Mouse (Mus musculus) heart, embryonic 14.5 days (tissue): Measurements from ENCODE around the gene Prr19. TPM values are rescaled to one million over a fixed set of nuclear protein-coding genes. Genes with fewer than 3 reads are reported as not detected.
A peak's percentile ranks its signal among the peaks of the same experiment; 100 is the strongest.

Experiments
- ATAC-seq: fragments of 200-750 bp; cut with Nextera tagmentation; 2 replicates; pipeline ENCODE4 v1.8.0; 2017; ENCODE audit warnings: low read depth, moderate TSS enrichment; ENCODE audit not compliant: insufficient number of reproducible peaks, insufficient read depth, low FRiP score
- H3K27ac ChIP-seq, 2 experiments: fragments of 200-500 bp in 1 of 2; fragments of 300-500 bp in 1 of 2; sonication (generic) in 1 of 2; replicated peaks in 1 of 2; 2 replicates each; pipeline ENCODE4 v1.5.1; 2012 to 2014; ENCODE audit warnings: low read depth in 2 of 2, low read length in 2 of 2, control low read depth in 1 of 2, mild to moderate bottlenecking in 1 of 2, mixed read lengths in 1 of 2; ENCODE audit not compliant: control insufficient read depth in 1 of 2, insufficient read depth in 1 of 2
- H3K27me3 ChIP-seq: fragments of 300-500 bp; sonication (generic); 2 replicates; pipeline ENCODE4 v1.6.1; 2014; ENCODE audit warnings: mild to moderate bottlenecking, low read length, control low read depth; ENCODE audit not compliant: control insufficient read depth, insufficient read depth
- H3K36me3 ChIP-seq: fragments of 300-500 bp; sonication (generic); 2 replicates; pipeline ENCODE4 v1.6.1; 2014; ENCODE audit warnings: mild to moderate bottlenecking, control low read depth, low read length, mixed read lengths; ENCODE audit not compliant: control insufficient read depth, insufficient read depth
- H3K4me1 ChIP-seq, 2 experiments: fragments of 200-500 bp in 1 of 2; fragments of 300-500 bp in 1 of 2; sonication (generic) in 1 of 2; 2 replicates each; pipeline ENCODE4 v1.6.1; 2012 to 2014; ENCODE audit warnings: low read length in 2 of 2, control low read depth in 1 of 2, mixed read lengths in 1 of 2; ENCODE audit not compliant: control insufficient read depth in 2 of 2, insufficient read depth in 2 of 2
- H3K4me2 ChIP-seq: fragments of 300-500 bp; sonication (generic); 2 replicates; pipeline ENCODE4 v1.6.1; 2014; ENCODE audit warnings: mild to moderate bottlenecking, low read length
- H3K4me3 ChIP-seq, 2 experiments: fragments of 200-500 bp in 1 of 2; fragments of 300-500 bp in 1 of 2; sonication (generic) in 1 of 2; 2 replicates each; pipeline ENCODE4 v1.5.1; 2012 to 2014; ENCODE audit warnings: low read length in 2 of 2, mild to moderate bottlenecking in 2 of 2, control low read depth in 1 of 2, low read depth in 1 of 2, moderate library complexity in 1 of 2; ENCODE audit not compliant: control insufficient read depth in 1 of 2, insufficient read depth in 1 of 2
- H3K9ac ChIP-seq: fragments of 300-500 bp; sonication (generic); 2 replicates; pipeline ENCODE4 v1.6.1; 2014; ENCODE audit warnings: mild to moderate bottlenecking, low read length
- H3K9me3 ChIP-seq: fragments of 300-500 bp; sonication (generic); 2 replicates; pipeline ENCODE4 v1.6.1; 2016; ENCODE audit warnings: low read length, control low read depth; ENCODE audit not compliant: control insufficient read depth
- WGBS: fragments of 180-500 bp; shearing (Covaris S2); extraction: QIAGEN DNeasy Blood & Tissue Kit; methylation state at CpG from one replicate; pipeline ENCODE4 v1.1.7; 2014; 5-methylcytosine and 5-hydroxymethylcytosine counted together
- polyA plus RNA-seq: library from polyadenylated mRNA; unstranded; fragments of >200 nt; fragmentation: Nextera tagmentation; extraction: Ambion mirVana; gene quantifications from 2 replicates; pipeline ENCODE4 v1.2.1, GENCODE M21; 2014

Gene Prr19
- polyA plus RNA-seq, 1 experiment from 2014 or later = not detected

GRCm38 (mm10) chr7:25278341-25279075 is 22.7 kb upstream of the Prr19 start:
- Histone ChIP-seq H3K27me3 (no peaks in the 10 kb centered on the region), H3K9ac (peak overlapping the region; percentile 80), H3K27ac (peak overlapping the region; percentile 99), H3K36me3 (peaks cover 15% of the 10 kb centered on the region), H3K4me1 (peaks cover 43 to 66% of the 10 kb centered on the region in 2 experiments), H3K4me2 (peak overlapping the region; percentile 90), H3K4me3 (peak overlapping the region; percentile 72 to 84), H3K9me3 (no peaks in the 10 kb centered on the region)
- WGBS = 1% methylated on average over 51 of the region's 60 CpGs
- peak; percentile 34 for ATAC-seq

DNA sequence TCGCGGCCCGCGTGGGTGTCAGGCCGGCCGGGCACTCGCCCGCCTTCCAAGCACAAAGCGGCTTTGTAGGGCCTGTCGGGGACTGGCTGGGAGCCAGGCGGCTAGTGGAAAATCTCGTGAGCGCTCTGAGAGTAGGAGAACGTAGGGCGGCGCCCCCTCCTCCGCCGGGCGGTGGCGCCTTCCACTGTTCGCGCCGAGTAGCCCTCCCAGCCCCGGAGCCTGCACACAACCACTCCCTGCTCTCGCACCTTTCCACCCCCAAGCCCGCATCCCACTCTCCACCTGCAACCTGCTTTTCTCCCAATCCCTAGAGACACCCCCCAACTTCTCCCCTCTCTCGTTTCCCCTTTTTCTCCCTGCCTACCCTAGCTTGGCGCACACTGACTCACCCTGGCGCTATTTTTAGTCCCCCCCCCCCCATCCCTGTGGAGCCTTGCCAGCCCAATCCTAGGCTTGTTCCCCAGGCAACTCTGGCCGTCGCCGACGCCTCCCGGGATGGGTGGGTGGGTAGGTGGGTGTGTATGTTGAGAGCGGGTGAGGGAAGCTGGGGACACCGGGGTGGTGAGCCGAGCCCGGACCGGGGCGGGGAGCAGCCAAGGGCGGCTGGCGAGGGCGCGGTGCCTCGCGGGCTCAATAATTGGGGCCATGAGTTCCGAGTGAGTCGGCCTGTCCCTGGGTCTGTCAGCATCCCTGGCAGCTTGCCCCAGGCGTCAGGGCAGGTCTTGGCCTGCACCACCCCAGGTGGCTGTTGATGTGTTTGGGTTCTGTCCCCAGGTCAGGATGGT is 21.9 kb upstream of the Prr19 start:
- ATAC-seq = peak; percentile 33
- H3K36me3 ChIP-seq = peaks cover 7% of the 10 kb centered on the region
- peaks cover 46 to 66% of the 10 kb centered on the region in 2 experiments for H3K4me1 ChIP-seq
- peak overlapping the region; percentile 80 for H3K9ac ChIP-seq
- H3K4me3 ChIP-seq = peak overlapping the region; percentile 72 to 84
- peak overlapping the region; percentile 90 for H3K4me2 ChIP-seq
- under 1% methylated on average over 47 of the region's 49 CpGs for WGBS
- no peaks in the 10 kb centered on the region for H3K9me3 ChIP-seq
- H3K27ac ChIP-seq = peak overlapping the region; percentile 99
- H3K27me3 ChIP-seq = no peaks in the 10 kb centered on the region

GRCm38 (mm10) chr7:25279861-25280791 is 21.1 kb upstream of the Prr19 start:
- WGBS = 4% methylated on average over 6 of the region's 6 CpGs
- Histone ChIP-seq H3K36me3 (peaks cover 6% of the 10 kb centered on the region), H3K9me3 (no peaks in the 10 kb centered on the region), H3K4me1 (peaks cover 45 to 65% of the 10 kb centered on the region in 2 experiments), H3K4me2 (peak overlapping the region; percentile 90), H3K4me3 (peak overlapping the region; percentile 72 to 84), H3K9ac (peak overlapping the region; percentile 80), H3K27ac (peak overlapping the region; percentile 99), H3K27me3 (no peaks in the 10 kb centered on the region)
- peak; percentile 17 for ATAC-seq

DNA sequence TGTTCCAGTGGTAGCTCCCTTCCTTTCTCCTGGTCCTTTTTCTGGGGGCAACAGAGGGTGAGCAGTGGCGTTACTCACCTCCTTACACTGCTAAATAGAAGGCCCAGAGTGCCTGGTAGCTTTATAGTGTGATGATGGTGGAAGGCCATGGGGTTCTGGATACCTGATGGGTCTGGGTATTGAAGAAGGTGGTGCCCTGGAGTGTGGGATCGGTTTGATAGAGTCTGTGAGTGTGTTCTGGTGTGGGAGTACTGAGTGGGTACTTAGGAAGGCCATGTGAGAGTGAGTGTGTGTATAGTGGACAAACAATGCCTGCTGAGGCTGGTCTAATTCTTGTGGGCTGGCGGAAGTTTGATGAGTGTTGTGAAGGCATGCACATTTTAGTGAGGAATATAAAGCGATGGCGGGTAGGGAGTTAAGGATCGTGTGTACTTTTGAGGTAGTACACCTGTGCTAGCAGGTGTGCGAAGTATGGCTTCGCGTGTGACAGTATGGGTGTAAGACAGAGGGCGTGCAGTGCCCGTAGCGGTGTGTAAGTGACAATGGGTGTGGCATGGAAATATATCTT is 20.0 kb upstream of the Prr19 start:
- no peak for ATAC-seq
- no peaks in the 10 kb centered on the region for H3K9me3 ChIP-seq
- H3K9ac ChIP-seq = peak overlapping the region; percentile 80
- peaks cover 36 to 54% of the 10 kb centered on the region in 2 experiments for H3K4me1 ChIP-seq
- H3K4me2 ChIP-seq = peak overlapping the region; percentile 90
- H3K36me3 ChIP-seq = peaks cover 17% of the 10 kb centered on the region
- WGBS = 15% methylated on average over 12 of the region's 12 CpGs
- H3K27ac ChIP-seq = peak overlapping the region; percentile 99
- H3K4me3 ChIP-seq = peak overlapping the region; percentile 28 to 84
- H3K27me3 ChIP-seq = no peaks in the 10 kb centered on the region

GRCm38 (mm10) chr7:25281734-25282601 is 19.2 kb upstream of the Prr19 start:
- WGBS = under 1% methylated on average over 68 of the region's 108 CpGs
- H3K27ac ChIP-seq = peak overlapping the region; percentile 99
- ATAC-seq = peak; percentile 77
- peak overlapping the region; percentile 83 to 84 for H3K4me3 ChIP-seq
- H3K27me3 ChIP-seq = no peaks in the 10 kb centered on the region
- H3K9ac ChIP-seq = peak overlapping the region; percentile 89
- H3K4me2 ChIP-seq = peak overlapping the region; percentile 90
- H3K9me3 ChIP-seq = no peaks in the 10 kb centered on the region
- H3K4me1 ChIP-seq = peaks cover 36 to 50% of the 10 kb centered on the region in 2 experiments
- H3K36me3 ChIP-seq = peaks cover 24% of the 10 kb centered on the region

DNA sequence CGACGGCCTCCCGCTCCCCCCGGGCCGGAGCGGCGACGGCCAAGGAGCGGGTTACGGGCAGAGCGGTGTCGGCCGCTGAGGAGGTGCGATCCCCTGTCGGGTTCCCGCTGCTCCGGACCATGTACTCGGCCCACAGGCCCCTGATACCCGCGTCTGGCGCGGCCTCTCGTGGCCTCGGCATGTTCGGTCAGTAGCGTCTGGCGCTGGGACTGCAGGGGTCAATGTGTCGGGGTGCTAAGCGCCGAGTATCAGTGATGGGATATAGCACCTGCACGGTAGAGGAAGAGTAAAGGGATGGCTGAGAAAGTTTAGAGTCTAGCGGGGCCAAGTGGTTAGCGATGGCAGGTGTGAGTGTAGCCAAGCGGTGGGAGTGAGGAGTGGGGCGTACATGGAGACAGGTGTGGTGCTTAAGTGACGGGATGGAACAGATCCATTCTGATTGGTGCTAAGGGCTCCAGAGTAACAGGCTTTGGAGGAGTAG is 18.4 kb upstream of the Prr19 start:
- no peak for ATAC-seq
- Histone ChIP-seq H3K27ac (peak overlapping the region; percentile 78 to 99), H3K9me3 (no peaks in the 10 kb centered on the region), H3K36me3 (peaks cover 32% of the 10 kb centered on the region), H3K27me3 (no peaks in the 10 kb centered on the region), H3K4me1 (peaks cover 31 to 44% of the 10 kb centered on the region in 2 experiments), H3K4me2 (peak overlapping the region; percentile 90), H3K9ac (peak overlapping the region; percentile 89), H3K4me3 (peak overlapping the region; percentile 83 to 84)
- WGBS = under 1% methylated on average over 28 of the region's 36 CpGs
